Mouse (Mus musculus) spleen, adult 2 months (tissue): ENCODE measurements around the gene Igfbp5.

ENCODE experiments used
- CTCF ChIP-seq: fragments of 200-500 bp; IDR thresholded peaks from 2 replicates; pipeline ENCODE4 v1.5.1; 2011; ENCODE audit warnings: mild to moderate bottlenecking, inconsistent platforms; ENCODE audit not compliant: insufficient read depth, insufficient read length, insufficient replicate concordance; ENCODE audit errors: extremely low read depth
- POLR2A ChIP-seq: fragments of 200-500 bp; IDR thresholded peaks from 2 replicates; pipeline ENCODE4 v1.6.1; 2011; ENCODE audit warnings: low read depth, low read length, inconsistent platforms

DNA sequence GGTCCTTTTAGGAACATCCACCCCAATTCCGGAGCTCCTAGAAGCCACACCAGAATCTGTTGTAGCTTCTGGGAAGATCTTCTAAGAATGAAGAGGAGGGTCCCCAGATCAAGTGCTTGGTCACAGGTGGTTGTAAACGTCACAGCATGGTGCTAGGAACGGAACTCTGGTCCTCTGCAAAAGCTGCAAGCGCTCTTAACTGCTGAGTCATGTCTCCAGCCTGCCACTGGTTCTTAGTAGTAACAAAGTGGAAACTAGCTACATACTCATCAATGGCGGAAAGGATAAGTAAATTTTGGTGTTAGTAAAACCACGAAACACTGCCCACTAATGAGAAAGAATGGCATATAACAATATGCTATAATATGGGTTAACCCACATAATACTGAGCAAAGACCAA, 54.7 kb downstream of the Igfbp5 start:
- TF ChIP-seq POLR2A (no peak), CTCF (no peak)
